Mouse (Mus musculus): ENCODE data around the gene Fcf1. TPM values are rescaled to one million over a fixed set of nuclear protein-coding genes. Genes with fewer than 3 reads are reported as not detected.

The Fcf1 gene
- polyA plus RNA-seq, 1 experiment: 179 TPM

DNA sequence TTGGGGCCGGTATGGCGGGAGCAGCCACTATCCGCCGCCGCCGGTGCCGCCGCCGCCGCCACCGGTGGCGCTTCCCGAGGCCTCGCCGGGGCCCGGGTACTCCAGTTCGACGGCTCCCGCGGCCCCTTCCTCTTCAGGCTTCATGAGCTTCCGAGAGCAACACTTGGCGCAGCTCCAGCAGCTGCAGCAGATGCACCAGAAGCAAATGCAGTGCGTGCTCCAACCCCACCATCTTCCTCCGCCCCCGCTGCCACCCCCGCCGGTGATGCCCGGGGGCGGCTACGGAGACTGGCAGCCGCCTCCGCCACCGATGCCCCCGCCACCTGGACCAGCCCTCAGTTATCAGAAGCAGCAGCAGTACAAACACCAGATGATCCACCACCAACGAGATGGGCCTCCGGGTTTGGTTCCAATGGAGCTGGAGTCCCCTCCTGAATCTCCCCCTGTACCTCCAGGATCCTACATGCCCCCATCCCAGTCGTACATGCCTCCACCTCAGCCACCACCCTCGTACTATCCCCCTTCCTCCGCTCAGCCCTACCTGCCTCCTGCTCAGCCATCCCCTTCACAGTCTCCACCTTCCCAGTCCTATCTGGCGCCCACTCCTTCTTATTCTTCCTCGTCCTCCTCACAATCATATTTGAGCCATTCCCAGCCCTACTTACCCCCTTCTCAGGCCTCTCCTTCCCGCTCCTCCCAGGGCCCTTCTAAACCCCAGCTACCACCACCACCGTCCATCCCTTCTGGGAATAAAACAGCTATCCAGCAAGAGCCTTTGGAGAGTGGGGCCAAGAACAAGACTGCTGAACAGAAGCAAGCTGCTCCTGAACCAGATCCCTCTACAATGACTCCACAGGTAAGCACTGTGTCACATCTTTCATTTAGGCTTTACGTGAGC, 26.1 kb downstream of the Fcf1 start:
- Histone ChIP-seq H3K27me3 (ENCODE audit: control insufficient read depth, insufficient read depth, low read length, poor library complexity, severe bottlenecking) (no peaks in the 10 kb centered on the region), H3K9ac (ENCODE audit: low read depth, poor library complexity, severe bottlenecking) (peak overlapping the region; percentile 91), H3K4me3 (ENCODE audit: low read depth, low read length) (peak overlapping the region; percentile 87), H3K9me3 (replicated peaks; ENCODE audit: control insufficient read depth, insufficient read depth, low read length, poor library complexity, severe bottlenecking) (0 out of 2 replicates have a peak, but pooled peaks cover 2% of the 10 kb centered on the region), H3K27ac (ENCODE audit: insufficient read depth, low read length) (0 out of 2 replicates have a peak overlapping the region, but pooled peaks have one; percentile 1), H3K4me1 (ENCODE audit: control insufficient read depth, insufficient read depth, low read length) (peaks cover 2% of the 10 kb centered on the region), H3K36me3 (ENCODE audit: control insufficient read depth, insufficient read depth, low read length, poor library complexity, severe bottlenecking) (peaks cover 8% of the 10 kb centered on the region)
- no peak for TF ChIP-seq POLR2A (IDR thresholded peaks at IDR 0.05; ENCODE audit: insufficient read depth, low read length)
- TF ChIP-seq EP300 (IDR thresholded peaks at IDR 0.05; ENCODE audit: insufficient read depth, low read depth, low read length): no peak
- TF ChIP-seq CTCF (IDR thresholded peaks at IDR 0.05; ENCODE audit: low read depth, low read length): no peak

DNA sequence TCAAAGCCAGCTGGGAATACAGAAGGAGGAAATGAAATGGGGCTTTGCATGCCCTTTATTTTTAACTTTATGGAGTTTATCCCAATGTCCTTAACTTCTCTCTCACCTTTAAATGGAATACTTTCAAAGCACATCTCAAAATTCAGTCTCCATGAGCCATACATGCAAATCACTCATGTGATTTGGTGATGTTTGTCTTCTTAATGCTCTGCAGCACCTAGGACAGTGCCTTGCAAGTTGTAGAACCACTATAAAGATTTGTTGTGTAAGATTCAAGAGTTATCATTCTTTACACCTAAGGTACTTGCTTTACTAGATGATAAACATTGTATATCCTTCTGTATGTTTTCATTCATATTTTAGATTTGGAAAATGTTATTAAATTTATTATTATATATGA, 28.4 kb downstream of the Fcf1 start:
- no peak for TF ChIP-seq EP300 (IDR thresholded peaks at IDR 0.05; ENCODE audit: insufficient read depth, low read depth, low read length)
- TF ChIP-seq POLR2A (IDR thresholded peaks at IDR 0.05; ENCODE audit: insufficient read depth, low read length): no peak
- TF ChIP-seq CTCF (IDR thresholded peaks at IDR 0.05; ENCODE audit: low read depth, low read length): no peak
- H3K36me3 ChIP-seq (ENCODE audit: control insufficient read depth, insufficient read depth, low read length, poor library complexity, severe bottlenecking): peaks cover 8% of the 10 kb centered on the region
- peaks cover 2% of the 10 kb centered on the region for H3K4me1 ChIP-seq (ENCODE audit: control insufficient read depth, insufficient read depth, low read length)
- H3K4me3 ChIP-seq (ENCODE audit: low read depth, low read length): no peak overlapping the region
- H3K27ac ChIP-seq (ENCODE audit: insufficient read depth, low read length): no peak overlapping the region
- no peaks in the 10 kb centered on the region for H3K27me3 ChIP-seq (ENCODE audit: control insufficient read depth, insufficient read depth, low read length, poor library complexity, severe bottlenecking)
- H3K9ac ChIP-seq (ENCODE audit: low read depth, poor library complexity, severe bottlenecking): no peak overlapping the region
- H3K9me3 ChIP-seq (replicated peaks; ENCODE audit: control insufficient read depth, insufficient read depth, low read length, poor library complexity, severe bottlenecking): no peaks in the 10 kb centered on the region

- no peaks in the 10 kb centered on the region for H3K9me3 ChIP-seq (replicated peaks; ENCODE audit: control insufficient read depth, insufficient read depth, low read length, poor library complexity, severe bottlenecking)
- H3K27me3 ChIP-seq (ENCODE audit: control insufficient read depth, insufficient read depth, low read length, poor library complexity, severe bottlenecking): no peaks in the 10 kb centered on the region
- no peak overlapping the region for H3K27ac ChIP-seq (ENCODE audit: insufficient read depth, low read length)
- no peaks in the 10 kb centered on the region for H3K36me3 ChIP-seq (ENCODE audit: control insufficient read depth, insufficient read depth, low read length, poor library complexity, severe bottlenecking)
- no peak overlapping the region for H3K9ac ChIP-seq (ENCODE audit: low read depth, poor library complexity, severe bottlenecking)
- TF ChIP-seq EP300 (IDR thresholded peaks at IDR 0.05; ENCODE audit: insufficient read depth, low read depth, low read length): no peak
- no peak for TF ChIP-seq CTCF (IDR thresholded peaks at IDR 0.05; ENCODE audit: low read depth, low read length)
- no peak for TF ChIP-seq POLR2A (IDR thresholded peaks at IDR 0.05; ENCODE audit: insufficient read depth, low read length)
- no peak overlapping the region for H3K4me3 ChIP-seq (ENCODE audit: low read depth, low read length)
- no peaks in the 10 kb centered on the region for H3K4me1 ChIP-seq (ENCODE audit: control insufficient read depth, insufficient read depth, low read length)
Measured at GRCm38 (mm10) chr12:85006206-85006605, 35.5 kb downstream of the Fcf1 start.

- no peaks in the 10 kb centered on the region for H3K27me3 ChIP-seq (ENCODE audit: control insufficient read depth, insufficient read depth, low read length, poor library complexity, severe bottlenecking)
- no peaks in the 10 kb centered on the region for H3K36me3 ChIP-seq (ENCODE audit: control insufficient read depth, insufficient read depth, low read length, poor library complexity, severe bottlenecking)
- TF ChIP-seq CTCF (IDR thresholded peaks at IDR 0.05; ENCODE audit: low read depth, low read length): no peak
- no peak for TF ChIP-seq EP300 (IDR thresholded peaks at IDR 0.05; ENCODE audit: insufficient read depth, low read depth, low read length)
- TF ChIP-seq POLR2A (IDR thresholded peaks at IDR 0.05; ENCODE audit: insufficient read depth, low read length): no peak
- no peak overlapping the region for H3K4me3 ChIP-seq (ENCODE audit: low read depth, low read length)
- no peak overlapping the region for H3K27ac ChIP-seq (ENCODE audit: insufficient read depth, low read length)
- H3K9ac ChIP-seq (ENCODE audit: low read depth, poor library complexity, severe bottlenecking): no peak overlapping the region
- H3K9me3 ChIP-seq (replicated peaks; ENCODE audit: control insufficient read depth, insufficient read depth, low read length, poor library complexity, severe bottlenecking): no peaks in the 10 kb centered on the region
- no peaks in the 10 kb centered on the region for H3K4me1 ChIP-seq (ENCODE audit: control insufficient read depth, insufficient read depth, low read length)
Measured at GRCm38 (mm10) chr12:85007021-85007420, 36.3 kb downstream of the Fcf1 start.

DNA sequence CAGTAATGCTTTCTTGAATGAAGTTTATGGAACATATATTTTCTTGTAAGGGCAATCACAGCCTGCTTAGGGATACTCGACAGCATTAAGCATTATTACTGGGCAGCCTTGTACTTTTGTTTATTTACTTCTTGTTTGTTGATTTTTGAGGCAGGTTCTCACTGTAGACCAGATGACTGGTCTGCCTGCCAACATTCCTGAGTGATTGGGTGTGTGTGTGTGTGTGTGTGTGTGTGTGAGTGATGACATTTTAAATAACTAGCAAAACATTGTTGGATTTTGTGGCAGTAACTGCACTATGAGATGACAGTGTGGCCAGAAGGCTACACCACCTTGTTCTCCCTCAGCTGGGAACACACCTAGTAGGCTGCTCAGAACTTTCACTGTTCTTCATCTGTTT, 39.1 kb downstream of the Fcf1 start:
- no peak overlapping the region for H3K9ac ChIP-seq (ENCODE audit: low read depth, poor library complexity, severe bottlenecking)
- no peaks in the 10 kb centered on the region for H3K4me1 ChIP-seq (ENCODE audit: control insufficient read depth, insufficient read depth, low read length)
- peaks cover 18% of the 10 kb centered on the region for H3K36me3 ChIP-seq (ENCODE audit: control insufficient read depth, insufficient read depth, low read length, poor library complexity, severe bottlenecking)
- H3K4me3 ChIP-seq (ENCODE audit: low read depth, low read length): no peak overlapping the region
- TF ChIP-seq CTCF (IDR thresholded peaks at IDR 0.05; ENCODE audit: low read depth, low read length): no peak
- no peak for TF ChIP-seq POLR2A (IDR thresholded peaks at IDR 0.05; ENCODE audit: insufficient read depth, low read length)
- no peak for TF ChIP-seq EP300 (IDR thresholded peaks at IDR 0.05; ENCODE audit: insufficient read depth, low read depth, low read length)
- H3K27me3 ChIP-seq (ENCODE audit: control insufficient read depth, insufficient read depth, low read length, poor library complexity, severe bottlenecking): no peaks in the 10 kb centered on the region
- H3K9me3 ChIP-seq (replicated peaks; ENCODE audit: control insufficient read depth, insufficient read depth, low read length, poor library complexity, severe bottlenecking): no peaks in the 10 kb centered on the region
- no peak overlapping the region for H3K27ac ChIP-seq (ENCODE audit: insufficient read depth, low read length)

GRCm38 (mm10) chr12:85010541-85010940, 39.8 kb downstream of the Fcf1 start:
- no peak overlapping the region for H3K4me3 ChIP-seq (ENCODE audit: low read depth, low read length)
- H3K9me3 ChIP-seq (replicated peaks; ENCODE audit: control insufficient read depth, insufficient read depth, low read length, poor library complexity, severe bottlenecking): no peaks in the 10 kb centered on the region
- H3K4me1 ChIP-seq (ENCODE audit: control insufficient read depth, insufficient read depth, low read length): no peaks in the 10 kb centered on the region
- H3K9ac ChIP-seq (ENCODE audit: low read depth, poor library complexity, severe bottlenecking): no peak overlapping the region
- H3K36me3 ChIP-seq (ENCODE audit: control insufficient read depth, insufficient read depth, low read length, poor library complexity, severe bottlenecking): peaks cover 24% of the 10 kb centered on the region
- H3K27ac ChIP-seq (ENCODE audit: insufficient read depth, low read length): no peak overlapping the region
- H3K27me3 ChIP-seq (ENCODE audit: control insufficient read depth, insufficient read depth, low read length, poor library complexity, severe bottlenecking): no peaks in the 10 kb centered on the region
- TF ChIP-seq CTCF (IDR thresholded peaks at IDR 0.05; ENCODE audit: low read depth, low read length) (no peak), EP300 (IDR thresholded peaks at IDR 0.05; ENCODE audit: insufficient read depth, low read depth, low read length) (no peak), POLR2A (IDR thresholded peaks at IDR 0.05; ENCODE audit: insufficient read depth, low read length) (no peak)
